Mouse (Mus musculus): ENCODE data around the gene Lsamp. TPM values are rescaled to one million over a fixed set of nuclear protein-coding genes. Genes with fewer than 3 reads are reported as not detected.

The Lsamp gene
- total and polyA plus RNA-seq, 3 experiments: not detected

- no peaks in the 10 kb centered on the region for H3K4me1 ChIP-seq (ENCODE audit: control insufficient read depth in 1 of 2, insufficient read depth in 2 of 2)
- H3K4me3 ChIP-seq (replicated peaks in 1 of 3; ENCODE audit: low read depth in 2 of 3, low read length in 2 of 3, poor library complexity in 1 of 3): no peak overlapping the region
- H3K4me2 ChIP-seq (ENCODE audit: insufficient read depth, low read depth, poor library complexity, severe bottlenecking): no peak overlapping the region
- H3K27me3 ChIP-seq (replicated peaks): no peaks in the 10 kb centered on the region
- dilution Hi-C loops (cut with MboI; ENCODE audit: extremely low pct_ligation_motif_present, extremely low pct_unique_long_range_greater_than_20kb, low sequenced_read_pairs) (no loop called here), in situ Hi-C loops (cut with MboI; ENCODE audit: low pct_ligation_motif_present, low pct_unique_long_range_greater_than_20kb, low sequenced_read_pairs) (no loop called here)
- DNase-seq (ENCODE audit: extremely low read depth): no peak
- no peaks in the 10 kb centered on the region for H3K79me2 ChIP-seq (replicated peaks; ENCODE audit: control insufficient read depth, extremely low read depth, insufficient read depth, poor library complexity, severe bottlenecking)
- H3K36me3 ChIP-seq (replicated peaks in 1 of 2; ENCODE audit: control insufficient read depth in 1 of 2, insufficient read depth in 1 of 2, low read length in 1 of 2): no peaks in the 10 kb centered on the region
- H3K9ac ChIP-seq (ENCODE audit: insufficient read depth, low read depth): no peak overlapping the region
- peaks cover 69% of the 10 kb centered on the region for H3K9me3 ChIP-seq (replicated peaks; ENCODE audit: low read length)
- TF ChIP-seq MEF2A (IDR thresholded peaks at IDR 0.05; ENCODE audit: borderline replicate concordance, low read depth, low read length) (no peak), ELF1 (IDR thresholded peaks at IDR 0.05; ENCODE audit: low read depth, low read length) (no peak), CHD2 (IDR thresholded peaks at IDR 0.05; ENCODE audit: low read length) (no peak), E2F4 (IDR thresholded peaks at IDR 0.05; ENCODE audit: insufficient replicate concordance, low read depth, low read length) (no peak), MAZ (IDR thresholded peaks at IDR 0.05; ENCODE audit: low read depth, low read length) (no peak), PAX5 (IDR thresholded peaks at IDR 0.05; ENCODE audit: low read length) (no peak), NRF1 (IDR thresholded peaks at IDR 0.05; ENCODE audit: low read depth, low read length) (no peak), ZMIZ1 (IDR thresholded peaks at IDR 0.05; ENCODE audit: low read depth, low read length) (no peak), CHD1 (IDR thresholded peaks at IDR 0.05; ENCODE audit: low read depth, low read length) (no peak), UBTF (IDR thresholded peaks at IDR 0.05; ENCODE audit: low read depth, low read length) (no peak), RAD21 (IDR thresholded peaks at IDR 0.05; ENCODE audit: low read depth, low read length) (no peak), MAFK (IDR thresholded peaks at IDR 0.05; ENCODE audit: insufficient replicate concordance, low read length) (no peak), ZKSCAN1 (IDR thresholded peaks at IDR 0.05; ENCODE audit: borderline replicate concordance, low read depth, low read length) (no peak), USF2 (conservative IDR thresholded peaks at IDR 0.05; ENCODE audit: low read depth, low read length) (no peak), EP300 (IDR thresholded peaks at IDR 0.05; ENCODE audit: low read length) (no peak), JUND (conservative IDR thresholded peaks at IDR 0.05; ENCODE audit: low read depth, low read length) (no peak)
- no peak overlapping the region for H3K27ac ChIP-seq (ENCODE audit: insufficient read depth, low read depth)
Observed at GRCm38 (mm10) chr16:41535806-41536205, 1551.6 kb downstream of the Lsamp start.

DNA sequence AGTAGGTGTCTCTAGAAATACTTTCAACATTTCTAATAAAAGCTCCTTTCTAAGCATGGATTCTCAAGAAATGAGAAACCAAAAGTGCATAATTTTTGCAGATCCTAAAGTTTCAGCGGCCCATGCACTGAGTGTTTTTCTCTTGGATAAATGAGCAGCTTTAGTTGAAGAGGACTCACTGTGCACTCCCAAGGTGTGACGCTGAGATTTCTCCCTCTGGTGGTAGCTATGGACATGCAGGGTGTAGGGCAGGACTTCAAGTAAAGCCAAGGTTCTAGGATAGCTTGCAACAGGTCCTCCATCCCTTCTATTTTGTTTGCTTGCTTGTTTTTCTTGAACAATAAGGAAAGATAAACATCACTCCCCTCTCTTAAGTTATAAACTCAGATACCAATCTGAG is 1558.5 kb downstream of the Lsamp start:
- H3K27ac ChIP-seq (ENCODE audit: insufficient read depth, low read depth): no peak overlapping the region
- no peaks in the 10 kb centered on the region for H3K27me3 ChIP-seq (replicated peaks)
- no peaks in the 10 kb centered on the region for H3K79me2 ChIP-seq (replicated peaks; ENCODE audit: control insufficient read depth, extremely low read depth, insufficient read depth, poor library complexity, severe bottlenecking)
- H3K4me2 ChIP-seq (ENCODE audit: insufficient read depth, low read depth, poor library complexity, severe bottlenecking): no peak overlapping the region
- no peaks in the 10 kb centered on the region for H3K4me1 ChIP-seq (ENCODE audit: control insufficient read depth in 1 of 2, insufficient read depth in 2 of 2)
- dilution Hi-C loops (cut with MboI; ENCODE audit: extremely low pct_ligation_motif_present, extremely low pct_unique_long_range_greater_than_20kb, low sequenced_read_pairs): no loop called here
- in situ Hi-C loops (cut with MboI; ENCODE audit: low pct_ligation_motif_present, low pct_unique_long_range_greater_than_20kb, low sequenced_read_pairs): no loop called here
- no peaks in the 10 kb centered on the region for H3K36me3 ChIP-seq (replicated peaks in 1 of 2; ENCODE audit: control insufficient read depth in 1 of 2, insufficient read depth in 1 of 2, low read length in 1 of 2)
- TF ChIP-seq CHD1 (IDR thresholded peaks at IDR 0.05; ENCODE audit: low read depth, low read length) (no peak), TCF12 (IDR thresholded peaks at IDR 0.05; ENCODE audit: low read depth, low read length) (no peak), CHD2 (IDR thresholded peaks at IDR 0.05; ENCODE audit: low read length) (no peak), JUN (IDR thresholded peaks at IDR 0.05; ENCODE audit: insufficient read depth, low read depth, low read length) (no peak), ZC3H11A (IDR thresholded peaks at IDR 0.05; ENCODE audit: low read depth, low read length) (no peak), TBP (conservative IDR thresholded peaks at IDR 0.05; ENCODE audit: low read depth, low read length) (no peak), KAT2A (IDR thresholded peaks at IDR 0.05; ENCODE audit: insufficient replicate concordance, low read length) (no peak), ZMIZ1 (IDR thresholded peaks at IDR 0.05; ENCODE audit: low read depth, low read length) (no peak), PAX5 (IDR thresholded peaks at IDR 0.05; ENCODE audit: low read length) (no peak), CTCF (conservative IDR thresholded peaks at IDR 0.05 in 1 of 2, IDR thresholded peaks at IDR 0.05 in 1 of 2; ENCODE audit: low read depth in 2 of 2, low read length in 2 of 2) (no peak)
- H3K9me3 ChIP-seq (replicated peaks; ENCODE audit: low read length): peaks cover 52% of the 10 kb centered on the region
- DNase-seq (ENCODE audit: extremely low read depth): no peak
- no peak overlapping the region for H3K4me3 ChIP-seq (replicated peaks in 1 of 3; ENCODE audit: low read depth in 2 of 3, low read length in 2 of 3, poor library complexity in 1 of 3)
- H3K9ac ChIP-seq (ENCODE audit: insufficient read depth, low read depth): no peak overlapping the region
